Mouse (Mus musculus) limb, embryonic 14.5 days (tissue): Measurements from ENCODE around the gene Cdsn. TPM values are rescaled to one million over a fixed set of nuclear protein-coding genes. Genes with fewer than 3 reads are reported as not detected.

Source experiments
- ATAC-seq: fragments of 200-750 bp; cut with Nextera tagmentation; 2 replicates; pipeline ENCODE4 v1.8.0; 2017; ENCODE audit warnings: low read depth, moderate number of reproducible peaks, moderate TSS enrichment; ENCODE audit not compliant: low FRiP score
- DNase-seq: peaks from one replicate; pipeline ENCODE4 v3.0.0-alpha.2; 2015; ENCODE audit warnings: low spot score
- H3K27ac ChIP-seq: fragments of 300-500 bp; sonication (generic); replicated peaks from 2 replicates; pipeline ENCODE4 v1.5.1; 2014; ENCODE audit warnings: low read depth, mild to moderate bottlenecking, low read length, moderate library complexity, mixed read lengths
- H3K27me3 ChIP-seq: fragments of 300-500 bp; sonication (generic); 2 replicates; pipeline ENCODE4 v1.6.1; 2014; ENCODE audit warnings: low read length, mixed read lengths; ENCODE audit not compliant: control insufficient read depth, insufficient read depth
- H3K36me3 ChIP-seq: fragments of 300-500 bp; sonication (generic); 2 replicates; pipeline ENCODE4 v1.6.1; 2014; ENCODE audit warnings: mild to moderate bottlenecking, low read length, moderate library complexity, mixed read lengths; ENCODE audit not compliant: control insufficient read depth, insufficient read depth
- H3K4me1 ChIP-seq: fragments of 300-500 bp; sonication (generic); 2 replicates; pipeline ENCODE4 v1.6.1; 2014; ENCODE audit warnings: antibody characterized with exemption, low read length, mixed read lengths; ENCODE audit not compliant: control insufficient read depth, insufficient read depth
- H3K4me2 ChIP-seq: fragments of 300-500 bp; sonication (generic); replicated peaks from 2 replicates; pipeline ENCODE4 v1.6.1; 2014; ENCODE audit warnings: low read depth, mild to moderate bottlenecking, low read length, moderate library complexity; ENCODE audit not compliant: severe bottlenecking
- H3K4me3 ChIP-seq: fragments of 300-500 bp; sonication (generic); replicated peaks from 2 replicates; pipeline ENCODE4 v1.5.1; 2014; ENCODE audit warnings: low read length
- H3K9ac ChIP-seq: fragments of 300-500 bp; sonication (generic); 2 replicates; pipeline ENCODE4 v1.6.1; 2014; ENCODE audit warnings: mild to moderate bottlenecking, low read depth, low read length, moderate library complexity; ENCODE audit not compliant: severe bottlenecking
- H3K9me3 ChIP-seq: fragments of 300-500 bp; sonication (generic); 2 replicates; pipeline ENCODE4 v1.6.1; 2016; ENCODE audit warnings: low read length; ENCODE audit not compliant: control insufficient read depth
- POLR2A ChIP-seq: fragments of 200-500 bp; IDR thresholded peaks from 2 replicates; pipeline ENCODE4 v1.8.0; 2012; ENCODE audit warnings: inconsistent platforms, mild to moderate bottlenecking, moderate library complexity, borderline replicate concordance; ENCODE audit not compliant: insufficient read depth, insufficient read length; ENCODE audit errors: extremely low read depth
- WGBS: fragments of 180-500 bp; shearing (Covaris S2); extraction: QIAGEN DNeasy Blood & Tissue Kit; methylation state at CpG from one replicate; pipeline ENCODE4 v1.1.7; 2014; 5-methylcytosine and 5-hydroxymethylcytosine counted together
- polyA plus RNA-seq, 2 experiments: library from polyadenylated mRNA; depleted of rRNA in 1 of 2; stranded (reverse) in 1 of 2; unstranded in 1 of 2; fragments of >200 nt; fragmentation: Nextera tagmentation in 1 of 2; extraction: Ambion mirVana in 1 of 2; gene quantifications; 2 replicates each; pipeline versions ENCODE4 v1.2.1 to v1.2.3; 2012 to 2014

Gene Cdsn
- polyA plus RNA-seq, 2 experiments: 0.07 to 0.09 TPM

GRCm38 (mm10) chr17:35569091-35569944, 17.4 kb downstream of the Cdsn start:
- no peak for TF ChIP-seq POLR2A
- Histone ChIP-seq H3K27ac (no peak overlapping the region), H3K36me3 (no peaks in the 10 kb centered on the region), H3K4me3 (peak overlapping the region; percentile 23), H3K4me1 (peaks cover 4% of the 10 kb centered on the region; the same call in 1 of the 2 replicates), H3K4me2 (peak overlapping the region; percentile 39), H3K9me3 (no peaks in the 10 kb centered on the region), H3K27me3 (peaks cover 23% of the 10 kb centered on the region), H3K9ac (peak overlapping the region; percentile 22)
- WGBS: 7% methylated on average over 24 of the region's 28 CpGs
- ATAC-seq: no peak
- DNase-seq: no peak

DNA sequence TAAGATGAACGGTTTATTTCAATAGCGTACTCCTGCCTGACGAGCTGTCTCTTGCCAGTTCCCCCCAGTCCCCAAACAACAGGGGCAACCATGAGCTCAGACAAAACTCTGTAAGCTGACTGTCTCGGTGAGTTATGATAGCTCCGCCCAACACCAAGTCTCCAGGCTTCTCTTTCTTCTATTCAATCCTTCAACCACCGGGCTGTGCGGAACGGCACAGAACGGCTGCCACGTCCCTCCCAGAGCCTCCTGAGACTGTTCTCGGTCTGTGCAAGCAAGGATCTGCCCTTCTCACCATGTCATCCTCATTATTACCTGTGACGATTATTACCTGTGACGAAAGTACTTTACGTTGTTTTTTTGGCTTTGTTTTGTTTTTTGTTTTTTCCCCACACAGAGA, 18.9 kb downstream of the Cdsn start:
- 76% methylated on average over 14 of the region's 14 CpGs for WGBS
- no peaks in the 10 kb centered on the region for H3K9me3 ChIP-seq
- TF ChIP-seq POLR2A: no peak
- H3K27me3 ChIP-seq: peaks cover 23% of the 10 kb centered on the region
- no peak overlapping the region for H3K4me3 ChIP-seq
- DNase-seq (no peak), ATAC-seq (no peak)
- peaks cover 4% of the 10 kb centered on the region; the same call in 1 of the 2 replicates for H3K4me1 ChIP-seq
- H3K9ac ChIP-seq: no peak overlapping the region
- no peak overlapping the region for H3K27ac ChIP-seq
- no peak overlapping the region for H3K4me2 ChIP-seq
- H3K36me3 ChIP-seq: no peaks in the 10 kb centered on the region

GRCm38 (mm10) chr17:35571477-35571876, 19.5 kb downstream of the Cdsn start:
- peaks cover 23% of the 10 kb centered on the region for H3K27me3 ChIP-seq
- no peak for TF ChIP-seq POLR2A
- DNase-seq: no peak
- no peak overlapping the region for H3K9ac ChIP-seq
- H3K4me2 ChIP-seq: no peak overlapping the region
- no peak overlapping the region for H3K4me3 ChIP-seq
- no peaks in the 10 kb centered on the region for H3K9me3 ChIP-seq
- 92% methylated on average over 7 of the region's 7 CpGs for WGBS
- no peaks in the 10 kb centered on the region for H3K36me3 ChIP-seq
- no peak for ATAC-seq
- H3K27ac ChIP-seq: no peak overlapping the region
- peaks cover 4% of the 10 kb centered on the region; the same call in 1 of the 2 replicates for H3K4me1 ChIP-seq

DNA sequence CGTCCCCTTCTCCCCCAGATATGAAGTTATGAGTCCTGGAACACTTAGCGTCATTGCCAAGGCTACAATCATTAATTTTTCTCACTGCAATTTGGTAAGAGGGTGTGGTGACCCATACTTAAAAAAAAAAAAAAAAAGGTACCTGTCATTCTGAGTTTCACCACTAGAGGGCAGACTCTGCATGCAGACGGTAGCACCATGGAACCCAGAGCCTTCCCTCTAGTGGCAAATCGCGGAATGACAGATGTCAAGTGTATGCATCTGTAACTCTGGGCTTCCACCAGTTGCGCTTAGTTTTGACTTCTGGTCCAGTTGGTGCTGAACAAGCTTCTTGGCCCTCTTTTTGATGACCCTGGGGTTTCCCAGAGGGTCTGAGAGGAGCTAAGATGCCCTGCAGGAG, 26.3 kb downstream of the Cdsn start:
- no peaks in the 10 kb centered on the region for H3K36me3 ChIP-seq
- TF ChIP-seq POLR2A: peak; percentile 29; the same call in 1 of the 2 replicates
- 23% methylated on average over 6 of the region's 6 CpGs for WGBS
- ATAC-seq: no peak
- H3K4me3 ChIP-seq: no peak overlapping the region
- H3K9ac ChIP-seq: no peak overlapping the region
- no peaks in the 10 kb centered on the region for H3K9me3 ChIP-seq
- DNase-seq: peak; percentile 77
- H3K27ac ChIP-seq: no peak overlapping the region
- H3K4me2 ChIP-seq: no peak overlapping the region
- no peaks in the 10 kb centered on the region for H3K27me3 ChIP-seq
- H3K4me1 ChIP-seq: no peaks in the 10 kb centered on the region

DNA sequence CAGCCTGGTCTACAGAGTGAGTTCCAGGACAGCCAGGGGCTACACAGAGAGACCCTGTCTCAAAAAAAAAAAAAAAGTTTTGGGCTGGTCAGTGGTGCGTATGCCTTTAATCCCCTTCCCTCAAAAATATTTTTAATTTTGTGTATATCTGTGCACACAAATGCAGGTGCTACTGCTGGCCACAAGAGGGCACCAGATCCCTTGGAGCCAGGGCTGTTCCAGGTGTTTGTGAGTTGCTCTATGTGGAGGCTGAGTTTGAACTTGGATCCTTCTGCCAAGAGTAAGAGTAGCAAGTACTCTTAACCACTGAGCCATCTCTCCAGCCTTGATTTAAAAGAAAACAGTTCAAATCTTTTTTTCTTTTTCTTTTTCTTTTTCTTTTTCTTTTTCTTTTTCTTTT, 31.0 kb downstream of the Cdsn start:
- H3K9me3 ChIP-seq: no peaks in the 10 kb centered on the region
- H3K4me1 ChIP-seq: 0 out of 2 replicates have a peak, but pooled peaks cover 2% of the 10 kb centered on the region
- no peak overlapping the region for H3K4me3 ChIP-seq
- no peaks in the 10 kb centered on the region for H3K36me3 ChIP-seq
- H3K27me3 ChIP-seq: no peaks in the 10 kb centered on the region
- DNase-seq (no peak), ATAC-seq (no peak)
- H3K9ac ChIP-seq: no peak overlapping the region
- H3K4me2 ChIP-seq: no peak overlapping the region
- TF ChIP-seq POLR2A: no peak
- WGBS: 100% methylated on average over 1 of the region's 1 CpGs
- no peak overlapping the region for H3K27ac ChIP-seq
